Mouse (Mus musculus): Measurements from ENCODE around the gene Trim52.
"Not testable (repeated sequence)": the region's sequence is repeated elsewhere in the genome, so short reads cannot be mapped to it uniquely, and the experiment has no call there.

Gene Trim52

GRCm38 (mm10) chr14:106105980-106106379 is at the start of gene Trim52:
Gene Trim52, plus strand, starts transcription at chr14:106106198.
- DNase-seq (ENCODE audit: inconsistent ontology term) = no peak

GRCm38 (mm10) chr14:106072608-106073007 is 33.4 kb upstream of the Trim52 start:
- no peak for DNase-seq (ENCODE audit: inconsistent ontology term)

- no peak for DNase-seq (ENCODE audit: inconsistent ontology term)
Observed at GRCm38 (mm10) chr14:106075181-106076064, 30.6 kb upstream of the Trim52 start.

- DNase-seq (ENCODE audit: inconsistent ontology term) = no peak
Observed at GRCm38 (mm10) chr14:106088480-106089037, 17.4 kb upstream of the Trim52 start.

- DNase-seq (ENCODE audit: inconsistent ontology term) = no peak
Observed at GRCm38 (mm10) chr14:106096816-106097215, 9.2 kb upstream of the Trim52 start.

GRCm38 (mm10) chr14:106100858-106101257 is 5.1 kb upstream of the Trim52 start:
- no peak for DNase-seq (ENCODE audit: inconsistent ontology term)

- no peak for DNase-seq (ENCODE audit: inconsistent ontology term)
Observed at GRCm38 (mm10) chr14:106106425-106106824, 427 bp downstream of the Trim52 start.

GRCm38 (mm10) chr14:106119371-106119770 is 13.4 kb downstream of the Trim52 start:
- no peak for DNase-seq (ENCODE audit: inconsistent ontology term)

- DNase-seq (ENCODE audit: inconsistent ontology term) = no peak
Observed at GRCm38 (mm10) chr14:106136272-106136671, 30.3 kb downstream of the Trim52 start.

GRCm38 (mm10) chr14:106151188-106151587 is 45.2 kb downstream of the Trim52 start:
- no peak for DNase-seq (ENCODE audit: inconsistent ontology term)

- DNase-seq (ENCODE audit: inconsistent ontology term) = no peak
Observed at GRCm38 (mm10) chr14:106154879-106155576, 49.0 kb downstream of the Trim52 start.

GRCm38 (mm10) chr14:106156533-106156932 is 50.5 kb downstream of the Trim52 start:
- peak; percentile 84 for DNase-seq (ENCODE audit: inconsistent ontology term)

GRCm38 (mm10) chr14:106162331-106162730 is 56.3 kb downstream of the Trim52 start:
- peak; percentile 78 for DNase-seq (ENCODE audit: inconsistent ontology term)

- DNase-seq (ENCODE audit: inconsistent ontology term) = no peak
Observed at GRCm38 (mm10) chr14:106163196-106163595, 57.2 kb downstream of the Trim52 start.

- not testable (repeated sequence) for DNase-seq (ENCODE audit: inconsistent ontology term)
Observed at GRCm38 (mm10) chr14:106163933-106164332, 57.9 kb downstream of the Trim52 start.

- DNase-seq (ENCODE audit: inconsistent ontology term) = peak; percentile 67
Observed at GRCm38 (mm10) chr14:106176879-106177278, 70.9 kb downstream of the Trim52 start.

- DNase-seq (ENCODE audit: inconsistent ontology term) = no peak
Observed at GRCm38 (mm10) chr14:106178245-106178644, 72.2 kb downstream of the Trim52 start.

GRCm38 (mm10) chr14:106179102-106179727 is 73.2 kb downstream of the Trim52 start:
- DNase-seq (ENCODE audit: inconsistent ontology term) = no peak

- no peak for DNase-seq (ENCODE audit: inconsistent ontology term)
Observed at GRCm38 (mm10) chr14:106179728-106180125, 73.7 kb downstream of the Trim52 start.

- DNase-seq (ENCODE audit: inconsistent ontology term) = no peak
Observed at GRCm38 (mm10) chr14:106180616-106181015, 74.6 kb downstream of the Trim52 start.

GRCm38 (mm10) chr14:106183985-106184384 is 78.0 kb downstream of the Trim52 start:
- DNase-seq (ENCODE audit: inconsistent ontology term) = no peak

Data from Muller cell, postnatal 12 days (primary cell).